Mouse (Mus musculus) liver, postnatal 0 days (tissue): ENCODE results near the gene Fosb.

Experiments used
- CTCF ChIP-seq: sonication (generic); IDR thresholded peaks from 2 replicates; pipeline ENCODE4 v1.5.1; 2016; ENCODE audit warnings: antibody characterized with exemption, low read depth
- EP300 ChIP-seq: IDR thresholded peaks from 2 replicates; pipeline ENCODE4 v1.6.1; 2016; ENCODE audit warnings: antibody characterized with exemption, low read depth, mild to moderate bottlenecking

GRCm38 (mm10) chr7:19270509-19271237, 39.2 kb downstream of the Fosb start:
- TF ChIP-seq CTCF (no peak), EP300 (no peak)
